Mouse (Mus musculus) stomach, embryonic 16.5 days (tissue): Measurements from ENCODE around the gene Irgq. TPM values are rescaled to one million over a fixed set of nuclear protein-coding genes. Genes with fewer than 3 reads are reported as not detected.

ENCODE experiments used
- ATAC-seq: fragments of 200-750 bp; cut with Nextera tagmentation; 2 replicates; pipeline ENCODE4 v1.8.0; 2017; ENCODE audit warnings: moderate number of reproducible peaks, moderate TSS enrichment; ENCODE audit not compliant: insufficient read depth, low FRiP score
- H3K27ac ChIP-seq: fragments of 300-500 bp; sonication (generic); 2 replicates; pipeline ENCODE4 v1.5.1; 2014; ENCODE audit warnings: low read length
- H3K27me3 ChIP-seq: fragments of 300-500 bp; sonication (generic); 2 replicates; pipeline ENCODE4 v1.6.1; 2014; ENCODE audit warnings: low read length, control low read depth, mixed read lengths; ENCODE audit not compliant: control insufficient read depth, insufficient read depth
- H3K36me3 ChIP-seq: fragments of 300-500 bp; sonication (generic); 2 replicates; pipeline ENCODE4 v1.6.1; 2014; ENCODE audit warnings: low read length; ENCODE audit not compliant: control insufficient read depth, insufficient read depth
- H3K4me1 ChIP-seq: fragments of 300-500 bp; sonication (generic); 2 replicates; pipeline ENCODE4 v1.6.1; 2014; ENCODE audit warnings: low read length, control low read depth, mixed read lengths; ENCODE audit not compliant: control insufficient read depth, insufficient read depth
- H3K4me2 ChIP-seq: fragments of 300-500 bp; sonication (generic); 2 replicates; pipeline ENCODE4 v1.6.1; 2014; ENCODE audit warnings: low read depth, low read length, mixed read lengths
- H3K4me3 ChIP-seq: fragments of 300-500 bp; sonication (generic); replicated peaks from 2 replicates; pipeline ENCODE4 v1.5.1; 2014; ENCODE audit warnings: mild to moderate bottlenecking, low read length
- H3K9ac ChIP-seq: fragments of 300-500 bp; sonication (generic); 2 replicates; pipeline ENCODE4 v1.6.1; 2014; ENCODE audit warnings: low read length
- H3K9me3 ChIP-seq: fragments of 300-500 bp; sonication (generic); replicated peaks from 2 replicates; pipeline ENCODE4 v1.6.1; 2016; ENCODE audit warnings: low read length, control low read depth; ENCODE audit not compliant: control insufficient read depth
- WGBS: fragments of 180-500 bp; shearing (Covaris S2); extraction: QIAGEN DNeasy Blood & Tissue Kit; methylation state at CpG from one replicate; pipeline ENCODE4 v1.1.7; 2014; 5-methylcytosine and 5-hydroxymethylcytosine counted together
- polyA plus RNA-seq: library from polyadenylated mRNA; unstranded; fragments of >200 nt; fragmentation: Nextera tagmentation; extraction: Ambion mirVana; gene quantifications from 2 replicates; pipeline ENCODE4 v1.2.1, GENCODE M21; 2015

Gene Irgq
- polyA plus RNA-seq, 1 experiment from 2014 or later: 5.6 TPM

DNA sequence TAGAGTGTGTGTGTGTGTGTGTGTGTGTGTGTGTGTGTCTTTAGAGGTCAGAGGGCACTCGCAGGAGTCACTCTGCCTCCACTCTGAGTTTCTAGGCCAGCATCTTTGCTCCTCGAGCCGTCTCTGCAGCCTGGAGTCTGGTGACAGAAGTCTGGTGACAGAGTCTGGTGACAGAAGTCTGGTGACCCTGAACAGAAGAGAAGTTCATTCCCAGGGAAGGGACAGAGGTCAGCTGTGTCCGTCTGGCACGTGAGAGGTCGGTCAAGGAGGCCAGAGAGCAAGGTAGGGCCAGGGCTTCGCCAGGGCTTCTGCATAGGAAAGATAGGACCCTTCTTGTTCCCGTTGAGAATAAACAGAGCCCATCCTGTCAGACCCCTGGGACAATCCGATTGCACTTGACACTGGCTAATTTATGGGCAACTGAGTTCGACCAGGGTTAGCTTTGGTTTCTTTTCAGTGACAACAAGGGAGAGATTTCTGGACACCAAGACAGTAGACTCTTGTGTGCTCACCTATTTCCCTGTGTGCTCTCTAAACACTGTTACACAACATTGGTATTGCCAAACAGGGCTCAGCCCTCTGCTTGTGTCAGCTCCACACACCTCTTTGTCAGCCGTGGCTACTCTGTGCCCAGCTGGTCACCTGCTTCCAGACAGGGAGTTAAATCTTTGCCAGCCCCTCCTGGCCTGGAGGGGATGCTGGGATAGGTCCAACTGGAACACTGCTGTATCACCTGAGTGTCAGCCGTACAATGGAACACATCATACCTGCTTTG, 21.7 kb downstream of the Irgq start:
- H3K9ac ChIP-seq: no peak overlapping the region
- H3K9me3 ChIP-seq: no peaks in the 10 kb centered on the region
- ATAC-seq: no peak
- H3K4me3 ChIP-seq: no peak overlapping the region
- no peak overlapping the region for H3K27ac ChIP-seq
- H3K4me2 ChIP-seq: no peak overlapping the region
- peaks cover 17% of the 10 kb centered on the region; the same call in 1 of the 2 replicates for H3K36me3 ChIP-seq
- no peaks in the 10 kb centered on the region for H3K27me3 ChIP-seq
- H3K4me1 ChIP-seq: peaks cover 8% of the 10 kb centered on the region
- 86% methylated on average over 12 of the region's 12 CpGs for WGBS

GRCm38 (mm10) chr7:24555786-24556185, 25.3 kb downstream of the Irgq start:
- WGBS: 92% methylated on average over 10 of the region's 10 CpGs
- Histone ChIP-seq H3K4me3 (no peak overlapping the region), H3K9ac (no peak overlapping the region), H3K4me1 (no peaks in the 10 kb centered on the region), H3K9me3 (no peaks in the 10 kb centered on the region), H3K27ac (no peak overlapping the region), H3K4me2 (no peak overlapping the region), H3K27me3 (no peaks in the 10 kb centered on the region), H3K36me3 (0 out of 2 replicates have a peak, but pooled peaks cover 15% of the 10 kb centered on the region)
- ATAC-seq: no peak

GRCm38 (mm10) chr7:24561450-24561849, 31.0 kb downstream of the Irgq start:
- Histone ChIP-seq H3K9ac (no peak overlapping the region), H3K27ac (peak overlapping the region; percentile 69), H3K4me2 (no peak overlapping the region), H3K4me1 (no peaks in the 10 kb centered on the region; the same call in 1 of the 2 replicates), H3K4me3 (no peak overlapping the region), H3K27me3 (no peaks in the 10 kb centered on the region), H3K9me3 (no peaks in the 10 kb centered on the region), H3K36me3 (no peaks in the 10 kb centered on the region; the same call in 1 of the 2 replicates)
- WGBS: 87% methylated on average over 4 of the region's 4 CpGs
- ATAC-seq: no peak

DNA sequence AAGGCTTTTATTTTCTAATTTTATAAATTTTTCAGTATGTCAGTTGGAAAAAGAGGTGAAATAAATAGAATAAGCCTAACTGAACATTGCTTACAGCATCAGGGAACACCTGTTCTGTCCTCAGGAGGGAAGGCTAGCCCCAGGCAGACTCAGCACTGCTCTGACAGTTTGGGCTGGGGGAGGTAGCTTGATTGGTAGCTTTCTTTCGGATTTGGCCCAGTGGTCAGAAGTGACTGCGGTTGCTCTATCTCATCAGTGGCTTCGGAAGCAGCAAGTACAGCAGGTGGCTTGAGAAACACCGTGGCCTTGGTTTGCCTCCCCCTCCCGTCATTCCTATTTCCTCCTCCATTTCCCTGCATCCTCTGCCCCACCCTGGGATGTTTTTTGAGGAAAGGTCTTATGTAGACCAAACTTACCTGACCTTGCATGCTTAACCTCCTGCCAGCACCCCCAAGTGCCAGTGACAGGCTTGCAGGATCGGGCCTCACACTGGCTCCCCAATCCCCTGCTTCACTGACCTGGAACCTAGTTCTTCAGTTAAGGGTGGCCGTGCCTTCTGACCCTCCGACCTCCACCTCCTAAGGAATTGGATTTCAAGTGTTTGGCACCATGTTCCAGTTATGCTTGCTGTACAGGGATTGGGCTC, 32.8 kb downstream of the Irgq start:
- WGBS: 90% methylated on average over 8 of the region's 8 CpGs
- Histone ChIP-seq H3K4me3 (no peak overlapping the region), H3K4me1 (no peaks in the 10 kb centered on the region; the same call in 1 of the 2 replicates), H3K4me2 (no peak overlapping the region), H3K27ac (no peak overlapping the region), H3K27me3 (no peaks in the 10 kb centered on the region), H3K9ac (no peak overlapping the region), H3K9me3 (no peaks in the 10 kb centered on the region), H3K36me3 (peaks cover 10% of the 10 kb centered on the region; the same call in 1 of the 2 replicates)
- no peak for ATAC-seq

DNA sequence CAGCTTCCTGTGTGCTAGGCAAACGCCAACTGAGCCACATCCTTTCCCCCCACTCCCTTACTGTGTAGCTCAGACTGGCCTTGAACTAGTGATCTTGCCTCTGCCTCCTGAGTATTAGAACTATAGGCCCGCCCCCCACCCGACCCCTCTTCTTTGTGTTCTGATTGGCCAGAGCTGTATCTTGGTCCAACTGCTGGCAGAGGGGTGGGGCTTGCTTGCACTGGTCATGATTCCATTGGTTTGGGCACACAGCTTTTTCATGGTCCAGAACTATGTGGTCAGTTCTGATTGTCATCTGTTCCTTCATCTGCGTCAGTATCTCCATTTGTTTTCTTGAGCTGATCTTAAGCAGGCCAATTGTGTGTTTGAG, 33.3 kb downstream of the Irgq start:
- WGBS: 79% methylated on average over 4 of the region's 4 CpGs

GRCm38 (mm10) chr7:24564607-24565265, 34.2 kb downstream of the Irgq start:
- Histone ChIP-seq H3K4me2 (no peak overlapping the region), H3K9me3 (no peaks in the 10 kb centered on the region), H3K9ac (no peak overlapping the region), H3K27ac (no peak overlapping the region), H3K27me3 (no peaks in the 10 kb centered on the region), H3K36me3 (peaks cover 14% of the 10 kb centered on the region; the same call in 1 of the 2 replicates), H3K4me3 (no peak overlapping the region), H3K4me1 (no peaks in the 10 kb centered on the region; the same call in 1 of the 2 replicates)
- WGBS: 64% methylated on average over 6 of the region's 6 CpGs
- no peak for ATAC-seq

More for the DNA sequence above, 33.3 kb downstream of the Irgq start:
- no peak overlapping the region for H3K27ac ChIP-seq
- H3K27me3 ChIP-seq: no peaks in the 10 kb centered on the region
- H3K4me2 ChIP-seq: no peak overlapping the region
- H3K36me3 ChIP-seq: peaks cover 14% of the 10 kb centered on the region; the same call in 1 of the 2 replicates
- H3K4me3 ChIP-seq: no peak overlapping the region
- no peak overlapping the region for H3K9ac ChIP-seq
- H3K4me1 ChIP-seq: no peaks in the 10 kb centered on the region; the same call in 1 of the 2 replicates
- no peaks in the 10 kb centered on the region for H3K9me3 ChIP-seq
- no peak for ATAC-seq

GRCm38 (mm10) chr7:24565627-24566026, 35.1 kb downstream of the Irgq start:
- no peak overlapping the region for H3K9ac ChIP-seq
- no peaks in the 10 kb centered on the region for H3K27me3 ChIP-seq
- WGBS: 93% methylated on average over 11 of the region's 11 CpGs
- H3K27ac ChIP-seq: no peak overlapping the region
- H3K9me3 ChIP-seq: no peaks in the 10 kb centered on the region
- H3K4me2 ChIP-seq: no peak overlapping the region
- no peak overlapping the region for H3K4me3 ChIP-seq
- H3K4me1 ChIP-seq: no peaks in the 10 kb centered on the region; the same call in 1 of the 2 replicates
- peaks cover 21% of the 10 kb centered on the region for H3K36me3 ChIP-seq
- ATAC-seq: no peak

GRCm38 (mm10) chr7:24566206-24566605, 35.7 kb downstream of the Irgq start:
- 94% methylated on average over 9 of the region's 9 CpGs for WGBS
- Histone ChIP-seq H3K4me1 (no peaks in the 10 kb centered on the region; the same call in 1 of the 2 replicates), H3K4me2 (no peak overlapping the region), H3K9me3 (no peaks in the 10 kb centered on the region), H3K27ac (no peak overlapping the region), H3K36me3 (peaks cover 23% of the 10 kb centered on the region), H3K4me3 (no peak overlapping the region), H3K9ac (no peak overlapping the region), H3K27me3 (no peaks in the 10 kb centered on the region)
- no peak for ATAC-seq

DNA sequence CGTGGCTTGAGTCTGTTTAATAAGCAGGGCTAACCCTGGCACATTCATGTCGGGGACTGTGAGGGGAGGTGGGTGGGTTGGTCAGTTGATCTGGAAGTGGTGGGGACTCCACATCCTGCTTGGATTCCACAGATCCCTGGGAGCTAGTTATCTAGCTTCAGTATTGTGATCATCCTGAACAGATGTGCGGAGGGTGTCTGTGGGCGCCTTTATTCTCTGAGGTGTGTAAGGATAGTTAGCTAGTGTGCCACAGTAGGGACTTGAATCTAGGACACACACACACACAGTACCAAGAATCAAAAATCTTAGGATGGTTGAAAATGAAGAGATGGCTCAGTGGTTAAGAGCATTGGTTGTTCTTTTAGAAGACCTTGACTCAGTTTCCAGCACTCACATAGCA, 38.0 kb downstream of the Irgq start:
- no peaks in the 10 kb centered on the region for H3K9me3 ChIP-seq
- H3K27ac ChIP-seq: no peak overlapping the region
- ATAC-seq: no peak
- no peaks in the 10 kb centered on the region for H3K27me3 ChIP-seq
- H3K9ac ChIP-seq: no peak overlapping the region
- H3K4me1 ChIP-seq: no peaks in the 10 kb centered on the region
- 89% methylated on average over 4 of the region's 4 CpGs for WGBS
- H3K36me3 ChIP-seq: peaks cover 23% of the 10 kb centered on the region
- no peak overlapping the region for H3K4me2 ChIP-seq
- H3K4me3 ChIP-seq: no peak overlapping the region
